Mouse (Mus musculus) lung, adult 2 months (tissue): ENCODE measurements around the gene Plcxd3. TPM values are rescaled to one million over a fixed set of nuclear protein-coding genes. Genes with fewer than 3 reads are reported as not detected.

Experiments used
- DNase-seq: peaks from one replicate; pipeline ENCODE4 v3.0.0; 2022
- H3K4me1 ChIP-seq: fragments of 200-500 bp; 2 replicates; pipeline ENCODE4 v1.6.1; 2011; ENCODE audit warnings: low read length; ENCODE audit not compliant: control insufficient read depth, insufficient read depth
- H3K4me3 ChIP-seq: fragments of 200-500 bp; replicated peaks from 2 replicates; pipeline ENCODE3; 2011; ENCODE audit warnings: low read depth, mild to moderate bottlenecking, control low read depth, low read length; ENCODE audit errors: extremely low read depth
- CTCF ChIP-seq: fragments of 200-500 bp; IDR thresholded peaks from 2 replicates; pipeline ENCODE4 v1.5.1; 2011; ENCODE audit warnings: mild to moderate bottlenecking, low read length, control low read depth; ENCODE audit not compliant: insufficient read depth
- POLR2A ChIP-seq: fragments of 200-500 bp; IDR thresholded peaks from 2 replicates; pipeline ENCODE4 v1.6.1; 2011; ENCODE audit warnings: low read depth, mild to moderate bottlenecking, control low read depth, low read length, borderline replicate concordance; ENCODE audit errors: extremely low read depth
- WGBS: fragments of 180-500 bp; shearing (Covaris S2); methylation state at CpG from one replicate; pipeline ENCODE4 v1.1.7; 2018; 5-methylcytosine and 5-hydroxymethylcytosine counted together
- polyA plus RNA-seq: library from polyadenylated mRNA; depleted of rRNA; stranded (reverse); fragments of >200 nt; gene quantifications from 2 replicates; pipeline ENCODE4 v1.2.3, GENCODE M21; 2012

Plcxd3 gene
- polyA plus RNA-seq, 1 experiment: 0.65 TPM

DNA sequence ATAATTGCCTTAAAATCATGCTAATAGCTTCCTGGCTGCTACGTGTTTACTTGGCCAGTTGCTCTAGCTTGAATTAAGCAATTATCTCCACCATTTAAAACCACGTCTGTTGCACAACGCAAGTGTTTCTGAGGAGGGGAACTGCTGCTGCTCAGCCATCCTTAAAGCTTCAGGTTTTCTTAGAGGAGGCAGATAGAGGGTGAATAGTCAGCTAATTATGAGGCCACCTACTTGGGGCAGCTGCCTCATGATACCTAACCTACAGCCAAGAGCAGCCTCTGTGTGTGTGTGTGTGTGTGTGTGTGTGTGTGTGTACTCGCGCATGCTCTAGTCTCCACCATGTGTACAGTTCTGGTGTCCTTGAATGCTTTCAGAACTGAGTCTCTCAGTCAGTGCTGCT is 3.5 kb downstream of the Plcxd3 start:
- Histone ChIP-seq H3K4me1 (no peaks in the 10 kb centered on the region), H3K4me3 (no peak overlapping the region)
- DNase-seq: no peak
- 78% methylated on average over 5 of the region's 5 CpGs for WGBS
- TF ChIP-seq CTCF (no peak), POLR2A (no peak)

DNA sequence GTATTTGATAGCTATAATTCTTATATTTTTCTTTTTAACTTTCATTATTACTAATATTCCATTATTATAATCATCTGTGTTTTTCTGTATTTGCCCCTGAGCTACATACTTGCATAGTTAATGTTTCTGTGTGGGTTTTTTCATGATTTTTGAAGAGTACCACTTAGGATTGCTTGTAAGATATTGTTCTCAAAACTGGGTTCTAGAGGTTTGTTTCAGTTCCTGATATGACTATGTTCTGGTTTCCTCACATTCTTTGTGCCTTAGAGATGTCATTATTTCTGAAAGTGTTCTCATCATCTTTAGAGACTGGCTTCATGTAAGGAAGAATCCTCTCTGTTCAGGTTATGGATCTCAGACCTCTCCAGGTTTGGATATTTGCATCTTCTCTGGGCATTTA is 12.5 kb downstream of the Plcxd3 start:
- TF ChIP-seq POLR2A (no peak), CTCF (no peak)
- no peaks in the 10 kb centered on the region for H3K4me1 ChIP-seq
- no peak for DNase-seq
- no peak overlapping the region for H3K4me3 ChIP-seq

DNA sequence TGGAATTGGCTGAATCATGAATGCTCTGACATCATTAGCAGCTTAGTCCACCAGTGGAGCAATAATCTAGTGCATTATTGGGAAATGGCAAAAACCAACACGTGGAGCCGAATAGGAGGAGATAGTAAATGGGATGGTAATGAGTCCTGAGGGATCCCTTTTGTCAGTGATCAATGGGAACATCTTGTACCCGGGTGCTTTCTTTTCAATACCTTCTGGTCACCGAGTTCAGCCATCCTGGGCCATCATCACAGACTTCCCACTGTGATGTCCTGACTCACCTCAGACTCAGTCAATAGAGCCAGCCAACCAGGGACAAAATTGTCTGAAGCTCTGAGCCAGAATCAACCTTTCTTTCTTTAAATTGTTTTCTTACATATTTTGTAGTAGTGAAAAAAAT is 24.8 kb downstream of the Plcxd3 start:
- no peaks in the 10 kb centered on the region for H3K4me1 ChIP-seq
- no peak for DNase-seq
- WGBS: 60% methylated on average over 4 of the region's 4 CpGs
- H3K4me3 ChIP-seq: no peak overlapping the region
- TF ChIP-seq CTCF: no peak
- no peak for TF ChIP-seq POLR2A

DNA sequence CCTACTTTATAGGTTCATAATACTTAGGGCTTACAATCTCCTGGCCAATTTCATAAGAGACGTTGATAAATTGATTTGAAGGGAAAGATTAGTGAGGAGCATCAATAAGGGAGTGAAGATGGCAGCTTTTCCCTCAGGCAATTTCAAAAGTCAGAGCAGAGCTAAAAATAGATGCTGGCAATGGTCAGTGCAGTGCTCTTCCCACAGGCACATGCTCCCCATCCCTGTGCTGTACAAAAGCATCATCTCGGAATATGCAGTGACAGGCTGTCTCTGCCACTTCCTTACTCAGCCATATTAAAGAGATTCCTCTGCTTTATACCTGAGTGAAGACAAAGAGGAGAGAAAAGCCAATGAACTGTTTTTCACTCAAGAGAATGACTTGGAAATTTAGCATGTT is 36.0 kb downstream of the Plcxd3 start:
- TF ChIP-seq CTCF: no peak
- no peak for TF ChIP-seq POLR2A
- Histone ChIP-seq H3K4me1 (no peaks in the 10 kb centered on the region), H3K4me3 (no peak overlapping the region)
- DNase-seq: no peak
- WGBS: 53% methylated on average over 2 of the region's 2 CpGs

DNA sequence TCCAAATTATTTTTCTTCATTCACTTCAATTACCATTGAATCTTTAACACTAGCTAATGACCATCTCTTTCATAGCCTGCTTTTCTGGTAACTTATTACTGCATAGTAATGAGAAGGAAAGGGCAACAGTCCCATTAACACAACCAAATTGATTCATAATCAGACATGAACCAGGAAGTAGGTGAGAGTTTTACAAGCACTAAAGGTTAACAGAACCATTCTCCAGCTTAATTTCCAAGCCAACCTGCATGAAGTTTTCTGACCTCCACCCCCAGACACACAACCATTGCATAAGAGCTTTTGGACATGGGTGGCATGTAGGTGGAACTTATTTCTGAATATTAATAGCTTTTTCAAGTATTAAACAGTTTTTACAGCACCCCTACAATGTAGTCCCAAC is 64.8 kb downstream of the Plcxd3 start:
- Histone ChIP-seq H3K4me1 (no peaks in the 10 kb centered on the region), H3K4me3 (no peak overlapping the region)
- no peak for DNase-seq
- TF ChIP-seq CTCF (no peak), POLR2A (no peak)

DNA sequence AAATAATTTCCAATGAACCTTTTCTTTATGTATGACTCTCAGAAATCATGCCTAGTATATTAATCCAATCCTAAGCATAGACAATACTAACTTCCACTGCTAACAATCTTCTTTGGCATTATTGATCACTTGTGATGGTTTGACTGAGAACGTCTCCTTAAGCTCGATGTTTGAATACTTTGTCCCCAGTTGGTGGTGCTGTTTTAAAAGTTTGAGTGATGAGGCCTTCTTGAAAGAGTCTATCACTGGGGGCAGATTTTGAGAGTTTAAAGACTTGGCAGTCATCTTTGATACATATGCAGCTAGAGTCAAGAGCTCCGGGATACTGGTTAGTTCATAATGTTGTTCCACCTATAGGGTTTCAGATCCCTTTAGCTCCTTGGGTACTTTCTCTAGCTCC is 120.9 kb downstream of the Plcxd3 start:
- no peak for TF ChIP-seq POLR2A
- no peak for TF ChIP-seq CTCF
- Histone ChIP-seq H3K4me1 (no peaks in the 10 kb centered on the region), H3K4me3 (no peak overlapping the region)
- no peak for DNase-seq
- 85% methylated on average over 3 of the region's 3 CpGs for WGBS

DNA sequence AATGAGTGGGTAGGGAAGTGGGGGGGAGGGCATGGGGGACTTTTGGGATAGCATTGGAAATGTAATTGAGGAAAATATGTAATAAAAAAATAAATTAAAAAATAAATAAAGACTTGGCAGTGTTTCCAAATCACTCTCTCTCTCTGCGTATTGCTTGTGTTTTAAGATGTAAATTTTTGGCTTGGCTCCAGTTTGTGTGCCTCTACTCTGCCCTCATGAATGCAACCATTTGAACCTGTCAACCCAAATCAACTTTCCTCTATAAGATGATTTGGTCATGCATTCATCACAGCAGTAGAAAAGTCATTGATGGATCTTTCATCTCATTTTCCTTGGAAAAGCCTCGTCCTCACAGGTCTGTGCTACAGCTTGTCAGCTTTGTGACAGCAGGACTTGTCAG is 121.7 kb downstream of the Plcxd3 start:
- no peak for TF ChIP-seq POLR2A
- no peak for TF ChIP-seq CTCF
- no peaks in the 10 kb centered on the region; the same call in 1 of the 2 replicates for H3K4me1 ChIP-seq
- H3K4me3 ChIP-seq: no peak overlapping the region
- no peak for DNase-seq
- 73% methylated on average over 2 of the region's 2 CpGs for WGBS

DNA sequence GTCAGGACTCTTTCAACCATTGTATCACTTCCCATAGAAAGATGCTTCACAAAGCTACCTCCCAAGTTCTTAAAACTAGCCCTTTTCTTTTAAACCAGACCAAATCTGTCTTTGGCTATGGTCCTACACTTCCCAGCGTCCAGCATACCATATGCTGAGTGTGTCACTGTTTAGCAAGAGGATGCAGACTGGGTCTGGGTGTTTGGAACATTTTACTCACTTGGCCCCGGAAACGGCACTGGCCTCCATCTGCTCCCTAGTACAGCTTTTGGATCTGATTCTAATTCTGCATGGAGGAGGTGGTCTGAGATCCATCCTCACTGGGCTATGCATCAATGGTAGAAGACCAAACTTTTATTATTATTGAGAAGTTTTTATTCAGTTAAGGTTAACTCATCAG is 122.7 kb downstream of the Plcxd3 start:
- TF ChIP-seq CTCF (no peak), POLR2A (no peak)
- Histone ChIP-seq H3K4me1 (no peaks in the 10 kb centered on the region; the same call in 1 of the 2 replicates), H3K4me3 (no peak overlapping the region)
- no peak for DNase-seq
- WGBS: 68% methylated on average over 3 of the region's 3 CpGs

DNA sequence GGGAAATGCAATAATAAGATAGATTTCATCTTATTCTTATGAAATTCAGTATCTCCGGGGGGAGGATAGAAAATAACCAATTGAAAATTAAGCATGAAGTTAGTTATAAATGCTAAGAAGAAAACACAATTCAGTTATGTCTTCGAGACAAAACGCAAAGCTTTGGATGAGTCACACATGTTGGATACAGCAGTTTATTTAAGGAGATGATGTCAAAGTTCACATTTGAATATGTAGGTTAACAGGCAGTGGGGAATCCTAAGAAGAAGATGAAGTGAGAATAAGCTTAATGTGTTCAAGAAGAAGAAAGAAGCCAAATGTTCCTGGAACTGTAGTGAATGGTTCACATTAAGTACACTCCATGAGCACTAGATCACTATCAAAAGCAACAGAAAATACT is 128.1 kb downstream of the Plcxd3 start:
- no peaks in the 10 kb centered on the region; the same call in 1 of the 2 replicates for H3K4me1 ChIP-seq
- no peak for TF ChIP-seq POLR2A
- TF ChIP-seq CTCF: no peak
- H3K4me3 ChIP-seq: no peak overlapping the region
- 69% methylated on average over 3 of the region's 3 CpGs for WGBS
- no peak for DNase-seq

DNA sequence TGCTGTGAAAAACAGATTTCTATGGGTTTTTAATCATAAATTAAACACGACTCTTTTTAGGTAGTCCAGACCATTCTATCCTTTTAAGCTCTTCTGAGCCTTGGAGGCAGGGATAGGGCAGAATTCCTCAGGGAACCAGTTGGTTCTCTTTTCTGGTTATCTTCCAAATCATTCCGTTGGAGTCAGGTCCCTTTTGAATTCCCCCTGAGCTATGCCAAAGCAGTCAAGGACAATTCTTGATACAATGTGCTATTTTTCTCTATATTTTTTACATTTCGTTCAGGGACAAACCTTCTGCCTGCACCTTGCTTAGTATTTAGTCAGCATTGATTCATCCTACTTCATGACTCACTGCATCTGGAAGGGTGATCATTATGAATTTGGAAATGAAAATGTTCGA is 128.5 kb downstream of the Plcxd3 start:
- 61% methylated on average over 4 of the region's 4 CpGs for WGBS
- DNase-seq: no peak
- Histone ChIP-seq H3K4me1 (no peaks in the 10 kb centered on the region; the same call in 1 of the 2 replicates), H3K4me3 (no peak overlapping the region)
- TF ChIP-seq CTCF: no peak
- no peak for TF ChIP-seq POLR2A

DNA sequence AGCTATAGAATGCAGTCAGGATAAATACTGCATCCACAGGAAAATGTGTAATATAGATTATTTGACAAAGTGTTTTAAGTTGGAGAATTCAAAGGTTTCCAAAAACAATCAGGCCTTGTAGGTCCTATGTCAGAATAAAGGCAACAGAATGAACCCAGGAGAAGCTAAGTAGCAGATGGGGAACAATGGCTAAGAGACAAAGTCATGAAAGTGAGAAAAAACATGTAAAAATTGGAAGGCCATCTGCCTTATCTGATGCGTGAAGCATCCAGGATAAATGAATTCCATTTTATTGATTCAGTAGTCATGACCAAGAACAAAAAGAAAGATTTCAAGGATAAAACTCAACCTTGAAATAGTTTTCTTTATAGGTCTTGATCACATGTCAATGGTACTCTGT is 139.4 kb downstream of the Plcxd3 start:
- 83% methylated on average over 1 of the region's 1 CpGs for WGBS
- H3K4me3 ChIP-seq: no peak overlapping the region
- no peak for DNase-seq
- TF ChIP-seq CTCF: no peak
- no peak for TF ChIP-seq POLR2A
- H3K4me1 ChIP-seq: no peaks in the 10 kb centered on the region
